Mouse (Mus musculus) embryonic fibroblast, embryonic 13.5 days (primary cell): ENCODE measurements around the gene Cnr1. TPM values are rescaled to one million over a fixed set of nuclear protein-coding genes. Genes with fewer than 3 reads are reported as not detected.

Experiments used
- H3K27ac ChIP-seq: 2 replicates; pipeline ENCODE4 v1.5.1; 2012; ENCODE audit warnings: low read length, control low read depth, inconsistent platforms; ENCODE audit not compliant: insufficient read depth
- H3K4me1 ChIP-seq: 2 replicates; pipeline ENCODE4 v1.6.1; 2011; ENCODE audit warnings: low read length; ENCODE audit not compliant: control insufficient read depth, insufficient read depth
- H3K4me3 ChIP-seq: 2 replicates; pipeline ENCODE4 v1.5.1; 2011; ENCODE audit warnings: mild to moderate bottlenecking, control low read depth, low read length; ENCODE audit not compliant: insufficient read depth
- CTCF ChIP-seq: IDR thresholded peaks from 2 replicates; pipeline ENCODE4 v1.5.1; 2011; ENCODE audit warnings: mild to moderate bottlenecking, control low read depth, low read length, moderate library complexity, borderline replicate concordance; ENCODE audit not compliant: insufficient read depth
- POLR2A ChIP-seq: IDR thresholded peaks from 2 replicates; pipeline ENCODE4 v1.6.1; 2011; ENCODE audit warnings: low read depth, mild to moderate bottlenecking, control low read depth, low read length, moderate library complexity
- polyA plus RNA-seq: library from polyadenylated mRNA; stranded (reverse); fragments of >200 nt; gene quantifications from 2 replicates; pipeline ENCODE4 v1.2.4, GENCODE M21; 2011; ENCODE audit warnings: low read depth; ENCODE audit not compliant: missing spikeins, insufficient read length

Cnr1 gene
- 0.67 and 1.1 TPM in 2 replicates for polyA plus RNA-seq

- no peaks in the 10 kb centered on the region for H3K4me1 ChIP-seq
- TF ChIP-seq POLR2A (0 out of 2 replicates have a peak, but pooled peaks have one; percentile 3), CTCF (no peak)
- peak within 1 kb of the TSS; percentile 50 for H3K4me3 ChIP-seq
- no peak within 1 kb of the TSS for H3K27ac ChIP-seq
These were observed at the start of gene Cnr1 for GRCm38 (mm10) chr4:33924234-33924888. Gene Cnr1 (plus strand): TSS chr4:33924593.

- Histone ChIP-seq H3K4me1 (no peaks in the 10 kb centered on the region), H3K4me3 (no peak overlapping the region), H3K27ac (no peak overlapping the region)
- TF ChIP-seq CTCF, result no peak
- no peak for TF ChIP-seq POLR2A
These were observed 44.4 kb upstream of the Cnr1 start for GRCm38 (mm10) chr4:33879944-33880343.

GRCm38 (mm10) chr4:33886026-33886425 is 38.4 kb upstream of the Cnr1 start:
- H3K4me3 ChIP-seq, result no peak overlapping the region
- no peak for TF ChIP-seq CTCF
- no peak for TF ChIP-seq POLR2A
- no peak overlapping the region for H3K27ac ChIP-seq
- H3K4me1 ChIP-seq, result no peaks in the 10 kb centered on the region

GRCm38 (mm10) chr4:33889976-33890375 is 34.4 kb upstream of the Cnr1 start:
- Histone ChIP-seq H3K4me3 (no peak overlapping the region), H3K27ac (no peak overlapping the region), H3K4me1 (no peaks in the 10 kb centered on the region; the same call in 1 of the 2 replicates)
- TF ChIP-seq POLR2A (no peak), CTCF (no peak)

GRCm38 (mm10) chr4:33892178-33892869 is 32.1 kb upstream of the Cnr1 start:
- Histone ChIP-seq H3K27ac (no peak overlapping the region), H3K4me3 (no peak overlapping the region), H3K4me1 (no peaks in the 10 kb centered on the region; the same call in none of the 2 replicates)
- TF ChIP-seq CTCF (no peak), POLR2A (no peak)

GRCm38 (mm10) chr4:33893841-33894240 is 30.6 kb upstream of the Cnr1 start:
- TF ChIP-seq POLR2A (no peak), CTCF (no peak)

GRCm38 (mm10) chr4:33895046-33895445 is 29.3 kb upstream of the Cnr1 start:
- no peak for TF ChIP-seq CTCF
- no peak for TF ChIP-seq POLR2A
- H3K4me3 ChIP-seq, result no peak overlapping the region
- H3K27ac ChIP-seq, result peak overlapping the region; percentile 54
- no peaks in the 10 kb centered on the region; the same call in none of the 2 replicates for H3K4me1 ChIP-seq

More at GRCm38 (mm10) chr4:33893841-33894240, 30.6 kb upstream of the Cnr1 start:
- H3K27ac ChIP-seq, result no peak overlapping the region
- no peak overlapping the region for H3K4me3 ChIP-seq
- no peaks in the 10 kb centered on the region; the same call in none of the 2 replicates for H3K4me1 ChIP-seq

GRCm38 (mm10) chr4:33895491-33895890 is 28.9 kb upstream of the Cnr1 start:
- no peak overlapping the region for H3K4me3 ChIP-seq
- no peak for TF ChIP-seq CTCF
- no peak for TF ChIP-seq POLR2A
- no peaks in the 10 kb centered on the region; the same call in none of the 2 replicates for H3K4me1 ChIP-seq
- peak overlapping the region; percentile 54 for H3K27ac ChIP-seq

GRCm38 (mm10) chr4:33901659-33902058 is 22.7 kb upstream of the Cnr1 start:
- Histone ChIP-seq H3K4me3 (no peak overlapping the region), H3K4me1 (no peaks in the 10 kb centered on the region), H3K27ac (no peak overlapping the region)
- no peak for TF ChIP-seq CTCF
- no peak for TF ChIP-seq POLR2A

GRCm38 (mm10) chr4:33903812-33904340 is 20.5 kb upstream of the Cnr1 start:
- Histone ChIP-seq H3K4me1 (no peaks in the 10 kb centered on the region), H3K4me3 (no peak overlapping the region), H3K27ac (no peak overlapping the region)
- no peak for TF ChIP-seq POLR2A
- no peak for TF ChIP-seq CTCF
